Mouse (Mus musculus) gonadal fat pad, adult 2 months (tissue): ENCODE results near the gene Apold1. TPM values are rescaled to one million over a fixed set of nuclear protein-coding genes. Genes with fewer than 3 reads are reported as not detected.

ENCODE experiments used
- DNase-seq: peaks from one replicate; pipeline ENCODE4 v3.0.0-alpha.2; 2012; ENCODE audit warnings: low read depth
- polyA plus RNA-seq: library from polyadenylated mRNA; depleted of rRNA; stranded (reverse); fragments of >200 nt; gene quantifications from 2 replicates; pipeline ENCODE4 v1.2.3, GENCODE M21; 2012

Apold1 gene
- polyA plus RNA-seq, 1 experiment = 2.7 TPM

- no peak for DNase-seq
These were observed 9.4 kb upstream of the Apold1 start for GRCm38 (mm10) chr6:134972096-134972495.

GRCm38 (mm10) chr6:134976628-134977027 lies 4.9 kb upstream of the Apold1 start:
- DNase-seq = no peak

- no peak for DNase-seq
These were observed 2.2 kb downstream of the Apold1 start for GRCm38 (mm10) chr6:134983529-134984370.

- DNase-seq = no peak
These were observed 3.2 kb downstream of the Apold1 start for GRCm38 (mm10) chr6:134984748-134985147.

- no peak for DNase-seq
These were observed 6.9 kb downstream of the Apold1 start for GRCm38 (mm10) chr6:134988377-134988776.

GRCm38 (mm10) chr6:134990674-134991073 lies 9.2 kb downstream of the Apold1 start:
- no peak for DNase-seq

- no peak for DNase-seq
These were observed 12.6 kb downstream of the Apold1 start for GRCm38 (mm10) chr6:134994031-134994651.

- no peak for DNase-seq
These were observed 13.5 kb downstream of the Apold1 start for GRCm38 (mm10) chr6:134994985-134995384.

- DNase-seq = no peak
These were observed 15.4 kb downstream of the Apold1 start for GRCm38 (mm10) chr6:134996918-134997317.

- DNase-seq = no peak
These were observed 16.6 kb downstream of the Apold1 start for GRCm38 (mm10) chr6:134998076-134998475.

- no peak for DNase-seq
These were observed 17.3 kb downstream of the Apold1 start for GRCm38 (mm10) chr6:134998781-134999180.

GRCm38 (mm10) chr6:135000272-135000671 lies 18.8 kb downstream of the Apold1 start:
- no peak for DNase-seq

GRCm38 (mm10) chr6:135001991-135002390 lies 20.5 kb downstream of the Apold1 start:
- DNase-seq = no peak

- no peak for DNase-seq
These were observed 24.9 kb downstream of the Apold1 start for GRCm38 (mm10) chr6:135006372-135006771.

GRCm38 (mm10) chr6:135011048-135011733 lies 29.7 kb downstream of the Apold1 start, which contains the start of gene Ddx47:
TSS of gene Ddx47 (plus strand) at chr6:135011612.
- peak; percentile 42 for DNase-seq

GRCm38 (mm10) chr6:135011734-135012116 lies 30.2 kb downstream of the Apold1 start:
- DNase-seq = no peak

- no peak for DNase-seq
These were observed 35.7 kb downstream of the Apold1 start for GRCm38 (mm10) chr6:135017211-135017610.

GRCm38 (mm10) chr6:135019564-135019963 lies 38.0 kb downstream of the Apold1 start:
- no peak for DNase-seq

GRCm38 (mm10) chr6:135021633-135022032 lies 40.1 kb downstream of the Apold1 start:
- no peak for DNase-seq

GRCm38 (mm10) chr6:135023379-135023778 lies 41.9 kb downstream of the Apold1 start:
- no peak for DNase-seq

- no peak for DNase-seq
These were observed 43.4 kb downstream of the Apold1 start for GRCm38 (mm10) chr6:135024781-135025420.

- no peak for DNase-seq
These were observed 44.7 kb downstream of the Apold1 start for GRCm38 (mm10) chr6:135026232-135026631.
